ENCODE assay signal across 8 mouse cellular contexts in genomic region chr1:88456451-88457072, GRCm38 (mm10). TPM values are rescaled to one million over a fixed set of nuclear protein-coding genes. Genes with fewer than 3 reads are reported as not detected.
DNase-seq lines count a peak whose midpoint lies in the region; ATAC-seq and TF ChIP-seq lines count a peak whose summit lies in the region.

No protein-coding gene starts in this region.

- H3K4me1 ChIP-seq in hindbrain, embryonic 15.5 days (replicated peaks) = 0 out of 2 replicates have a peak, but pooled peaks cover 6% of the 10 kb centered on the region

- peak; percentile 83 for TF ChIP-seq CTCF in gastrocnemius, adult 2 months (IDR thresholded peaks at IDR 0.05)

- WGBS in hindbrain, embryonic 15.5 days = 45% methylated on average over 14 of the region's 14 CpGs

- H3K4me3 ChIP-seq in gastrocnemius, adult 2 months = no peak overlapping the region
- no peak overlapping the region for H3K4me3 ChIP-seq in hindbrain, embryonic 15.5 days

- no peak overlapping the region for H3K27ac ChIP-seq in gastrocnemius, adult 2 months
- no peak overlapping the region for H3K27ac ChIP-seq in hindbrain, embryonic 15.5 days (replicated peaks)

- H3K27me3 ChIP-seq in hindbrain, embryonic 15.5 days = no peaks in the 10 kb centered on the region

- no peak overlapping the region for H3K4me2 ChIP-seq in hindbrain, embryonic 15.5 days

- peak; percentile 92 for ATAC-seq in common myeloid progenitor, adult 5-6 weeks (replicated peaks; ENCODE audit: low read depth, poor library complexity, severe bottlenecking)
- ATAC-seq in hindbrain, embryonic 15.5 days (ENCODE audit: low FRiP score, low read depth) = peak; percentile 79
- peak; percentile 77 for ATAC-seq in megakaryocyte, adult 5-6 weeks (ENCODE audit: poor library complexity, severe bottlenecking)

- peak; percentile 71 to 89 for DNase-seq in adrenal gland, adult (ENCODE audit: inconsistent age in 2 of 2, low spot score in 1 of 2)
- peak; percentile 71 for DNase-seq in gastrocnemius, adult 2 months
- peak; percentile 54 for DNase-seq in left cerebral cortex, adult 11 months (ENCODE audit: low spot score)
- DNase-seq in right cerebral cortex, adult 2 months (ENCODE audit: low spot score in 2 of 2) = peak; percentile 81 to 89
- DNase-seq in urinary bladder, postnatal 4 days (ENCODE audit: low spot score in 2 of 2) = peak; percentile 37 to 68

- intact Hi-C loops in gastrocnemius, adult 2 months (cut with DNase I) = loop anchor here (2.0 kb wide), 1 partner anchor 250 kb away; no protein-coding TSS in a partner anchor

- no peaks in the 10 kb centered on the region for H3K36me3 ChIP-seq in hindbrain, embryonic 15.5 days

- H3K9me3 ChIP-seq in hindbrain, embryonic 15.5 days = no peaks in the 10 kb centered on the region

- no peak overlapping the region for H3K9ac ChIP-seq in hindbrain, embryonic 15.5 days

RNA-seq across cellular contexts. Expression of gene Spp2, which starts 49.8 kb away (rescaled TPM):
- total RNA-seq in common myeloid progenitor, adult 5-6 weeks (2017) = not detected in 2 replicates
- not detected for total RNA-seq in gastrocnemius, adult 2 months (2021)
- polyA plus RNA-seq in hindbrain, embryonic 15.5 days (2015; fragmentation: Nextera tagmentation; extraction: Ambion mirVana) = 0.17 and 0.44 TPM in 2 replicates
- total RNA-seq in megakaryocyte, adult 5-6 weeks (2015) = not detected in 2 replicates
- not detected in 2 replicates for total RNA-seq in megakaryocyte, adult 5-6 weeks (2017)

RNA-seq across cellular contexts. Expression of gene Glrp1, which starts 53.3 kb away (rescaled TPM):
- total RNA-seq in common myeloid progenitor, adult 5-6 weeks (2017) = 0.91 and 3.2 TPM in 2 replicates
- not detected for total RNA-seq in gastrocnemius, adult 2 months (2021)
- not detected in 2 replicates for polyA plus RNA-seq in hindbrain, embryonic 15.5 days (2015; fragmentation: Nextera tagmentation; extraction: Ambion mirVana)
- total RNA-seq in megakaryocyte, adult 5-6 weeks (2015) = 0.18 and 0.59 TPM in 2 replicates
- total RNA-seq in megakaryocyte, adult 5-6 weeks (2017) = not detected in 2 replicates
